Mouse (Mus musculus) stomach, postnatal 0 days (tissue): ENCODE results near the gene Rprd1b.

Source experiments
- CTCF ChIP-seq: IDR thresholded peaks from 2 replicates; pipeline ENCODE4 v1.5.1; 2016; ENCODE audit warnings: antibody characterized with exemption, low read depth, mild to moderate bottlenecking, moderate library complexity
- EP300 ChIP-seq: optimal IDR thresholded peaks from 2 replicates; pipeline ENCODE3; 2016; ENCODE audit warnings: antibody characterized with exemption

GRCm38 (mm10) chr2:158116653-158117052 lies 88.4 kb downstream of the Rprd1b start:
- no peak for TF ChIP-seq CTCF
- no peak for TF ChIP-seq EP300
